Mouse (Mus musculus): ENCODE measurements around the gene Cldn12.

Cldn12 gene

GRCm38 (mm10) chr5:5495042-5495441 is 19.7 kb downstream of the Cldn12 start:
- in situ Hi-C loops (cut with MboI, MseI) = loop anchor here (5.0 kb wide), 1 partner anchor 257 kb away; no protein-coding TSS in a partner anchor

GRCm38 (mm10) chr5:5494269-5495005 is 20.3 kb downstream of the Cldn12 start:
- in situ Hi-C loops (cut with MboI, MseI) = loop anchor here (5.0 kb wide), 1 partner anchor 258 kb away; no protein-coding TSS in a partner anchor

GRCm38 (mm10) chr5:5492163-5492562 is 22.6 kb downstream of the Cldn12 start:
- in situ Hi-C loops (cut with MboI, MseI) = no loop called here

- in situ Hi-C loops (cut with MboI, MseI) = no loop called here
Observed at GRCm38 (mm10) chr5:5486071-5486470, 28.7 kb downstream of the Cldn12 start.

GRCm38 (mm10) chr5:5483254-5483858 is 31.4 kb downstream of the Cldn12 start:
- in situ Hi-C loops (cut with MboI, MseI) = loop anchor here (5.0 kb wide), 1 partner anchor 521 kb away; no protein-coding TSS in a partner anchor

GRCm38 (mm10) chr5:5481662-5482061 is 33.1 kb downstream of the Cldn12 start:
- in situ Hi-C loops (cut with MboI, MseI) = loop anchor here (5.0 kb wide), 1 partner anchor 519 kb away; no protein-coding TSS in a partner anchor

- in situ Hi-C loops (cut with MboI, MseI) = no loop called here
Observed at GRCm38 (mm10) chr5:5479043-5479442, 35.7 kb downstream of the Cldn12 start, which contains the start of gene 1700015F17Rik. TSS of gene 1700015F17Rik (minus strand) at chr5:5479143.

- in situ Hi-C loops (cut with MboI, MseI) = no loop called here
Observed at GRCm38 (mm10) chr5:5476133-5476532, 38.6 kb downstream of the Cldn12 start.

GRCm38 (mm10) chr5:5465256-5465655 is 49.5 kb downstream of the Cldn12 start:
- in situ Hi-C loops (cut with MboI, MseI) = no loop called here

Data from T-helper 1 cell (primary cell).